Mouse (Mus musculus) liver, adult 2 months (tissue): ENCODE data around the gene Sf1. TPM values are rescaled to one million over a fixed set of nuclear protein-coding genes. Genes with fewer than 3 reads are reported as not detected.

Experiments
- DNase-seq: peaks from one replicate; pipeline ENCODE4 v3.0.0-alpha.2; 2011; ENCODE audit warnings: low read depth, low spot score; ENCODE audit errors: extremely low read depth
- H3K27ac ChIP-seq: fragments of 200-500 bp; replicated peaks from 2 replicates; pipeline ENCODE4 v1.5.1; 2012; ENCODE audit warnings: low read depth, mild to moderate bottlenecking, control low read depth, inconsistent platforms, low read length; ENCODE audit not compliant: insufficient read depth
- H3K27me3 ChIP-seq: fragments of 200-500 bp; 2 replicates; pipeline ENCODE4 v1.6.1; 2012; ENCODE audit warnings: mild to moderate bottlenecking, moderate library complexity, low read length, inconsistent platforms; ENCODE audit not compliant: control insufficient read depth, insufficient read depth
- H3K36me3 ChIP-seq: fragments of 200-500 bp; 2 replicates; pipeline ENCODE4 v1.6.1; 2012; ENCODE audit warnings: low read length, inconsistent platforms; ENCODE audit not compliant: control insufficient read depth, insufficient read depth
- H3K4me1 ChIP-seq: fragments of 200-500 bp; 2 replicates; pipeline ENCODE4 v1.6.1; 2011; ENCODE audit warnings: low read length; ENCODE audit not compliant: control insufficient read depth, insufficient read depth
- H3K4me3 ChIP-seq: fragments of 200-500 bp; 2 replicates; pipeline ENCODE4 v1.5.1; 2011; ENCODE audit warnings: low read depth, mild to moderate bottlenecking, control low read depth, low read length, moderate library complexity; ENCODE audit not compliant: insufficient read depth
- H3K79me2 ChIP-seq: fragments of 200-500 bp; 2 replicates; pipeline ENCODE4 v1.6.1; 2012; ENCODE audit warnings: inconsistent platforms, mild to moderate bottlenecking, low read length, moderate library complexity; ENCODE audit not compliant: control insufficient read depth, insufficient read depth
- H3K9ac ChIP-seq: fragments of 200-500 bp; 2 replicates; pipeline ENCODE4 v1.6.1; 2012; ENCODE audit warnings: low read depth, mild to moderate bottlenecking, control low read depth, inconsistent platforms, low read length
- CTCF ChIP-seq: fragments of 200-500 bp; IDR thresholded peaks from 2 replicates; pipeline ENCODE4 v1.5.1; 2011; ENCODE audit warnings: low read depth, low read length, control low read depth
- POLR2A ChIP-seq: fragments of 200-500 bp; IDR thresholded peaks from 2 replicates; pipeline ENCODE4 v1.6.1; 2011; ENCODE audit warnings: low read length, control low read depth; ENCODE audit not compliant: insufficient read depth; ENCODE audit errors: extremely low read depth
- WGBS: fragments of 180-500 bp; shearing (Covaris S2); methylation state at CpG from one replicate; pipeline ENCODE4 v1.1.7; 2018; 5-methylcytosine and 5-hydroxymethylcytosine counted together
- polyA plus RNA-seq: library from polyadenylated mRNA; depleted of rRNA; stranded (reverse); fragments of >200 nt; gene quantifications from 2 replicates; pipeline ENCODE4 v1.2.3, GENCODE M21; 2012
- total RNA-seq: library from RNA; depleted of rRNA; stranded (reverse); fragments of >200 nt; gene quantifications from 2 replicates; pipeline ENCODE4 v1.2.3, GENCODE M21; 2014

The Sf1 gene
- total and polyA plus RNA-seq, 2 experiments: 28.5 to 62.8 TPM

DNA sequence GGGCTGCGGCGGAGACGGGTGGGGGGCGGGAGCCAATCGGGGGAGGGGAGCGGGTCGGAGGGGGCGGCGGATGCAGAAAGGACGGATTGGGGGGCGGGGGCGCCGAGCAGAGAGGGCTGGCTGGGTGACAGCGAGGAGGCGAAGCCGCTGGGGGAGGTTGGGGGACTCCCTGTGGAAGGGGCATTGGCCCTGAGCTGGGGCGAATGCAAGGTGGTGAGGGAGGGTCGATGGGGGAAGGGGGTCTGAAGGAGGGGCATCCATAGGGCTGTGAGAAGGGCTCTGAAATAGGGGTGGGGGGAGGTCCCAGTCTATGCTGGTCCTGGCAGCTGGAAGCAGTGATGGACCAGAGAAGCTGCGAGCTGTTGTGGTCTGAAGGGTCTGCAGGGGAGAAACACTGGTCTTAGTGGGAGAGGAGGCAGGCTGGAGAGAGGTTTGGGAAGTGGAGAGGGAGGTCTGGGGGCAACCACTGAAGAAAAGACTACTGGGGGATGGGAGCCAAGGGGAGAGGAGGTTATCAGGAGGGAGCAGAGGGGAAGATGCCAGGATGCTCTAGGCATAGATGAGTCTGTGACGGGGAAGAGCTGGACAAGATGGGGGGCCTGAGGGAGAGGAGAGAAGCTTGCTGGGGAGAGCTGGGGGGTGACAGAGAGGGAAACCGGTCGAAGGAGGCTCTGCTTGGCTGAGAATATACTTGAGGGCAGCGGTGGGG, 55.6 kb downstream of the Sf1 start:
- 23% methylated on average over 15 of the region's 23 CpGs for WGBS
- Histone ChIP-seq H3K27me3 (peaks cover 6% of the 10 kb centered on the region), H3K79me2 (no peaks in the 10 kb centered on the region), H3K9ac (no peak overlapping the region), H3K36me3 (no peaks in the 10 kb centered on the region), H3K4me3 (no peak overlapping the region), H3K27ac (no peak overlapping the region), H3K4me1 (peaks cover 3% of the 10 kb centered on the region; the same call in 1 of the 2 replicates)
- DNase-seq: no peak
- TF ChIP-seq POLR2A (no peak), CTCF (no peak)

DNA sequence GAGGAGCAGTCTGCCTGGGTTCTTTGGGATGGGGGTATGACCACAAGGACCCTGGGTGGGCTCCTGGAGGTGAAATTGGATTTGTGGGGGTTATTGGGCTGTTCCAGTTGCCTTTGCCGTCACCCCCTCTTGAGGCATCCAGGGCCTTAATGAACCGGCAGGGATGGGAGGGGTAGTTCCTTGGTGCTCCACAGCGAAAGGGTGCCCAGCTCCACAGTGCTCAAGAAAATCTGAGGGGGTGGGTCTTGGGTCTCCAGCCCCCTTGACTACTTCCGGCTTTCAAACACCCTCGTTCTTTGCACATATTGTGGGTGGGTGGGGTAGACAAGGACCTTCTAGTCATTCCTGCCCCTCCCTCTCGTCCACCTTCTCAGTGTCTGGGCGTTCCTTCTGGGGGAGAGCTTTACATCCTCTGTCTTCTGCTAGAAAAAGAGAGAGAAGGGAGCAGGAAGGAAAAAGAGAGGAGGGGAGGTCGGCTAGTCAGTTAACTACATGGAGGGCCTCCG, 56.4 kb downstream of the Sf1 start:
- Histone ChIP-seq H3K4me3 (no peak overlapping the region), H3K4me1 (peaks cover 3% of the 10 kb centered on the region; the same call in 1 of the 2 replicates), H3K9ac (no peak overlapping the region), H3K36me3 (no peaks in the 10 kb centered on the region), H3K27ac (no peak overlapping the region), H3K27me3 (peaks cover 6% of the 10 kb centered on the region), H3K79me2 (no peaks in the 10 kb centered on the region)
- WGBS: 59% methylated on average over 9 of the region's 9 CpGs
- DNase-seq: no peak
- TF ChIP-seq POLR2A: no peak
- TF ChIP-seq CTCF: no peak

DNA sequence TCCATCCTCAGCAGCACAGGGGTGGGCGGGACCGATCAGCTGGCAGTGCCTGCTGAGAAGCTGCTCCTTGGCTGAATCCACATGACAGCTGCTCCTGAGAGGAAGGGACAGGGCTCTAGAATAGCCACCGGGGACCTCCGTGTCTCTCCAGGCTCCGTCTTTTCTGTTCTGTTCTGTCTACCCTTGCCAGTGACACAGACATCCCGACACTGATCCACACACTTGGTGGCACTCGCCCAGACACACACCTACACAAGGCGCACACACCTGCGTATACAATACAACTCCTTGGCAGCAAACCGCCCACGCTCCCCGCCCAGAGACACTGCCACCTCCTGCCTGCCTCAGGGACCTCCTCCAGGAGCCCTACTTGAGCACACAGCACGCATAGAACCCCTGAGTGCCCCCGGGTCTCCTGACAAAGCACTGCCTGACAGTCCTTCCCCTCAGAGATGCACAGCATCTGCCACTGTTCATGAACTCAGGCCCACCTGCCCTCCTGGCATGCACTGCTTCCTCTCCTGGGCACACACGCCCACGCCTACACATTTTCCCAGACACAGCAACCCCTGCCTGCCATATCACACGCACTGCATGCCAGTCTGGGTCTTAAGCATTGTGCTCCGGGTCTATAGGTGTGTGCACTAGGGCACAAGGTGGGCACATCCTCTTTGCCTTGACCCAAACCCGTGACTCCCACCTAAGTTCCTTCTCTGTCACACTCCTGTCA, 57.2 kb downstream of the Sf1 start:
- 56% methylated on average over 19 of the region's 19 CpGs for WGBS
- DNase-seq: no peak
- Histone ChIP-seq H3K4me1 (no peaks in the 10 kb centered on the region), H3K9ac (no peak overlapping the region), H3K4me3 (no peak overlapping the region), H3K27me3 (peaks cover 6% of the 10 kb centered on the region), H3K27ac (no peak overlapping the region), H3K36me3 (no peaks in the 10 kb centered on the region), H3K79me2 (no peaks in the 10 kb centered on the region)
- TF ChIP-seq POLR2A (no peak), CTCF (no peak)

DNA sequence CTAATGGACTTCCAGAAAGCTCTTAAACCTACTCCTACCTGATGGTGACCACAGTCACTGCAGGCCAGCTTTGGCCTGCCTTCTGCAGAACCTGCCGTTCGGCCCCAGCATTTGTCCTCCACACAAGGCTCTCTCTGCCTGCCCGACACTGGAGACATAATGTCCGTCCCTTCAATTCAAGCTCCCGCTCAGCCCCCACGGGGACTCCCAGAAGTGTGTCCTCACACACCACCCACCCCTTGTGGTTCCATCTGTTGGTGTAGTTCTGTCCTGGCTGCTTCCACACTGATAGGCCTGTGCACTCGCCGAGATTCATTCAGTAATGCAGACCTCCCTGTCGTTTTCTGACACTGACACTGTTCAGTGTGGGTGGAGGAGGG, 57.7 kb downstream of the Sf1 start:
- Histone ChIP-seq H3K79me2 (no peaks in the 10 kb centered on the region), H3K36me3 (no peaks in the 10 kb centered on the region), H3K9ac (no peak overlapping the region), H3K27me3 (peaks cover 6% of the 10 kb centered on the region), H3K4me3 (no peak overlapping the region), H3K4me1 (no peaks in the 10 kb centered on the region), H3K27ac (no peak overlapping the region)
- TF ChIP-seq POLR2A (no peak), CTCF (no peak)
- WGBS: 82% methylated on average over 9 of the region's 9 CpGs
- DNase-seq: no peak

DNA sequence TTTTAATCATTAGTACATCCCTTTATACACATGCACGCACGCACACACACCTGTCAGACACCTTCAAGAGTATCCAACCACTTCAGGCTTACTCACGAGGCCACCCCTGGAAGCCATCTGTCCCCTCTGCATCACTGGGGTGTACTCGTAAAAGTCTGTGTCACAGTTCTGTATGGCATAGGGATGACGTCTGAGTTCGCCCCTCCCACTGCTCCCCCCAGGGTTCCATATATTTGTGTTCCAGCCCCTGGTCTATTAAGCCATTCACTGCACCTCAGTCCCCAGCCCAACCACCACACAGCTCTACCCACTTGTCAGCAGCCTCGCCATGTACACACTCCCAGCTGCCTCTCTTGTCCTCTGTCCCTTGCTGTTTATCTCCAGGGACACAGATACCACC, 58.5 kb downstream of the Sf1 start:
- Histone ChIP-seq H3K9ac (no peak overlapping the region), H3K4me1 (no peaks in the 10 kb centered on the region), H3K27ac (no peak overlapping the region), H3K27me3 (peaks cover 10% of the 10 kb centered on the region), H3K4me3 (no peak overlapping the region), H3K36me3 (no peaks in the 10 kb centered on the region), H3K79me2 (no peaks in the 10 kb centered on the region)
- TF ChIP-seq CTCF (no peak), POLR2A (no peak)
- no peak for DNase-seq
- WGBS: 76% methylated on average over 7 of the region's 7 CpGs
